Mouse (Mus musculus) liver, adult 2 months (tissue): Measurements from ENCODE around the gene Tns2.

Experiments used
- CTCF ChIP-seq: fragments of 200-500 bp; IDR thresholded peaks from 2 replicates; pipeline ENCODE4 v1.5.1; 2011; ENCODE audit warnings: low read depth, low read length, control low read depth
- POLR2A ChIP-seq: fragments of 200-500 bp; IDR thresholded peaks from 2 replicates; pipeline ENCODE4 v1.6.1; 2011; ENCODE audit warnings: low read length, control low read depth; ENCODE audit not compliant: insufficient read depth; ENCODE audit errors: extremely low read depth

- no peak for TF ChIP-seq POLR2A
- TF ChIP-seq CTCF = no peak
Measured at GRCm38 (mm10) chr15:102112181-102112580, 12.0 kb downstream of the Tns2 start.
